Mouse (Mus musculus) spleen, adult 2 months (tissue): Measurements from ENCODE around the gene Sardh. TPM values are rescaled to one million over a fixed set of nuclear protein-coding genes. Genes with fewer than 3 reads are reported as not detected.

Experiments used
- DNase-seq, 2 experiments: peaks; one replicate each; pipeline versions ENCODE4 v3.0.0 to v3.0.0-alpha.2; 2012 to 2021; ENCODE audit warnings: low spot score in 2 of 2, low read depth in 1 of 2
- H3K27ac ChIP-seq: fragments of 200-500 bp; 2 replicates; pipeline ENCODE4 v1.5.1; 2012; ENCODE audit warnings: low read length, inconsistent platforms; ENCODE audit not compliant: insufficient read depth
- H3K27me3 ChIP-seq: fragments of 200-500 bp; 2 replicates; pipeline ENCODE4 v1.6.1; 2012; ENCODE audit warnings: mild to moderate bottlenecking, moderate library complexity, low read length, inconsistent platforms; ENCODE audit not compliant: control insufficient read depth, insufficient read depth
- H3K36me3 ChIP-seq: fragments of 200-500 bp; 2 replicates; pipeline ENCODE4 v1.6.1; 2012; ENCODE audit warnings: mild to moderate bottlenecking, low read length, inconsistent platforms; ENCODE audit not compliant: control insufficient read depth, insufficient read depth
- H3K4me1 ChIP-seq: fragments of 200-500 bp; 2 replicates; pipeline ENCODE4 v1.6.1; 2011; ENCODE audit warnings: inconsistent platforms; ENCODE audit not compliant: control insufficient read depth, insufficient read depth, insufficient read length
- H3K4me3 ChIP-seq: fragments of 200-500 bp; 2 replicates; pipeline ENCODE4 v1.5.1; 2011; ENCODE audit warnings: mild to moderate bottlenecking, inconsistent platforms; ENCODE audit not compliant: insufficient read depth, insufficient read length; ENCODE audit errors: extremely low read depth
- CTCF ChIP-seq: fragments of 200-500 bp; IDR thresholded peaks from 2 replicates; pipeline ENCODE4 v1.5.1; 2011; ENCODE audit warnings: mild to moderate bottlenecking, inconsistent platforms; ENCODE audit not compliant: insufficient read depth, insufficient read length, insufficient replicate concordance; ENCODE audit errors: extremely low read depth
- POLR2A ChIP-seq: fragments of 200-500 bp; IDR thresholded peaks from 2 replicates; pipeline ENCODE4 v1.6.1; 2011; ENCODE audit warnings: low read depth, low read length, inconsistent platforms
- WGBS: fragments of 180-500 bp; shearing (Covaris S2); methylation state at CpG from one replicate; pipeline ENCODE4 v1.1.7; 2018; 5-methylcytosine and 5-hydroxymethylcytosine counted together
- polyA plus RNA-seq: library from polyadenylated mRNA; depleted of rRNA; stranded (reverse); fragments of >200 nt; gene quantifications from 2 replicates; pipeline ENCODE4 v1.2.3, GENCODE M21; 2012; rRNA removed

Gene Sardh
- polyA plus RNA-seq, 1 experiment = 9.4 TPM

DNA sequence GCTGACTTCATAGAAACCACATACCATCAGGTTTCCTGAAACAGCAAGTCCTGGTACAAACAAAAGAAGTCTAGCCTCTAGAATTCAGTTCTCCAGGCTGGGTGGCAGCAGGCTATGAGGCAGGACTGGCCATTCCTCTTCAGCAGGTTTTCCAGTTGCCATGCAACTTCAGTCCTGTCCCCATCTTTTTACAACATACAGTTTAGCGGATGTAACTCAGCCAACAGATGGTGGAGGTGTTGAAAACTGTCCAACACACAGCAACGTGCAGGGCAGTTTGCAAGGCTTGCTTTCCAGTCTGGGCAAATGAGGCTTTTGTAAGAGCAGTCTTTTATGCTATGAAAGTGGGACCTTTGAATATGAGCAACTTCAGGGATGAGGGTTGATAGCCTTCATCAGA is 103.2 kb downstream of the Sardh start:
- TF ChIP-seq CTCF = no peak
- TF ChIP-seq POLR2A = no peak
- Histone ChIP-seq H3K4me1 (peaks cover 4% of the 10 kb centered on the region; the same call in 1 of the 2 replicates), H3K27me3 (peaks cover 4% of the 10 kb centered on the region; the same call in 1 of the 2 replicates), H3K4me3 (no peak overlapping the region), H3K36me3 (no peaks in the 10 kb centered on the region), H3K27ac (no peak overlapping the region)
- DNase-seq = no peak
- WGBS = 75% methylated on average over 2 of the region's 2 CpGs

- TF ChIP-seq CTCF (no peak), POLR2A (no peak)
- no peak for DNase-seq
- Histone ChIP-seq H3K4me3 (no peak within 1 kb of the TSS), H3K27me3 (peaks cover 4% of the 10 kb centered on the region; the same call in 1 of the 2 replicates), H3K36me3 (no peaks in the 10 kb centered on the region), H3K27ac (no peak within 1 kb of the TSS), H3K4me1 (peaks cover 4% of the 10 kb centered on the region; the same call in 1 of the 2 replicates)
- WGBS = 4% methylated on average over 62 of the region's 62 CpGs
Observed at GRCm38 (mm10) chr2:27141950-27142693, 106.0 kb downstream of the Sardh start, which contains the start of gene Fam163b. Gene Fam163b, minus strand, starts transcription at chr2:27142491.

Other genes with a start within 250 kb of the Sardh start
- 29.9 and 31.2 TPM in 2 replicates for gene Cacfd1, start 238.4 kb downstream of the Sardh start, polyA plus RNA-seq
- 18.9 and 27.5 TPM in 2 replicates for gene Slc2a6, start 220.3 kb downstream of the Sardh start, polyA plus RNA-seq
- 0.47 and 0.67 TPM in 2 replicates for gene Mymk, start 176.2 kb downstream of the Sardh start, polyA plus RNA-seq
- gene Adamtsl2, start 169.0 kb downstream of the Sardh start, polyA plus RNA-seq = 33.6 and 45.1 TPM in 2 replicates
- not detected in 2 replicates for gene Fam163b, start 105.8 kb downstream of the Sardh start, polyA plus RNA-seq
- gene Dbh, start 83.1 kb downstream of the Sardh start, polyA plus RNA-seq = 0.04 TPM in 1 of 2 replicates, not detected in the other
- gene Vav2, start 178.7 kb upstream of the Sardh start, polyA plus RNA-seq = 53.8 and 67.1 TPM in 2 replicates
- 1.8 and 2.4 TPM in 2 replicates for gene Brd3os, start 194.0 kb upstream of the Sardh start, polyA plus RNA-seq